Mouse (Mus musculus): ENCODE results near the gene Fam89b.

Gene Fam89b

DNA sequence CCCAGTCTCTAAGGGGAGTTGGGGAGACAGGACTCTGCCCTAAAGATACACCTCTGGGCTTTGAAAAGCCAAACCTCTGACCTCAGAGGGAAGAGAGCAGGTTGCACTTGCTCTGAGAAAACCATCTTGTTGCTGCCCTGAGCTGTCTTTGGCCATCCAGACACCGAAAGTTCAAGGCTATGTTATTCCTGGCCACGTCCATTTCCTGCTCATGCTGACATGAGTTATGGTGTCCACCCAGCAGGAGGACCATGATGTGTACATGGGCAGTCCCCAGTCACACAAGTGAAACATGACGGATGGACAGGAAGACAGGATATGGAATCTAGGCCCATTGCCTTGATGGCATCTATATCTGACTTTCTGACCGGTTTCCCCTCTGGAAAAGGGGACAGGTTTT lies 49.0 kb downstream of the Fam89b start:
- no peak for DNase-seq (ENCODE audit: low spot score)

Measured in lung, postnatal 25 days (tissue).